Mouse (Mus musculus) testis, adult 2 months (tissue): ENCODE data around the gene Ldb2.

Experiments
- CTCF ChIP-seq: fragments of 200-500 bp; IDR thresholded peaks from 2 replicates; pipeline ENCODE4 v1.5.1; 2012; ENCODE audit warnings: low read depth, mild to moderate bottlenecking, inconsistent platforms, low read length, moderate library complexity; ENCODE audit not compliant: control insufficient read depth, insufficient read depth, insufficient replicate concordance
- POLR2A ChIP-seq: fragments of 200-500 bp; IDR thresholded peaks from 2 replicates; pipeline ENCODE4 v1.6.1; 2012; ENCODE audit warnings: low read depth, mild to moderate bottlenecking, inconsistent platforms, low read length, moderate library complexity; ENCODE audit not compliant: control insufficient read depth

DNA sequence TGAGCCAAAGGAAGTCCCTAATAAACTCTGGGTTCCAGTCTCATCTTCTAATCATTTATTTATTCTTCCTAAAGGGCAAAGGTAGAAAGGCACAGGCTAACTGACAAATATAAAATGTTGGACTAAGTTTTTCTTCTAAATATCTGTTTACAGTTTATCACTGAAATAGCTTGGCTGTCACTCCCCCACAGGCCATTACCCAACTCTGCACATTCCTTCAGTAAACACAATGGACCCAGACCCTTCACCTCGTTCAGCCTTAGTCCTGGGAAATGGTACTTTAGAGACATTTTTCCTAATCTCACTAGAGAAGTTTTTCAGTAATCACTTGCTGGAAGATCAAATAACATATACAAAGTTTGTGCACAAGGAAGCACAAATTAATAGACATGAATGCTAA, 210.2 kb downstream of the Ldb2 start:
- no peak for TF ChIP-seq CTCF
- no peak for TF ChIP-seq POLR2A
